ENCODE assay signal across 8 mouse cellular contexts in genomic region chr2:34530042-34530441, GRCm38 (mm10).
DNase-seq lines count a peak whose midpoint lies in the region; ATAC-seq and TF ChIP-seq lines count a peak whose summit lies in the region.
"Had no signal": no experiment of that assay in that cellular context is flagged by ENCODE, and none has a peak within 500 bp of the region (broad histone marks: within the 10 kb centered on the region; RNA-seq: fewer than 3 reads in every experiment).

No protein-coding gene starts in this region.

- no peak for TF ChIP-seq POLR2A in cerebellum, adult 2 months (IDR thresholded peaks at IDR 0.05; ENCODE audit: borderline replicate concordance, insufficient read depth, low read length)

- H3K9ac ChIP-seq in midbrain, embryonic 13.5 days (replicated peaks): no peak overlapping the region
- H3K9ac ChIP-seq: hindbrain, embryonic 15.5 days had no signal

- no peaks in the 10 kb centered on the region for H3K27me3 ChIP-seq in cerebellum, adult 2 months (ENCODE audit: control insufficient read depth, insufficient read depth, low read length)
- no peaks in the 10 kb centered on the region for H3K27me3 ChIP-seq in midbrain, embryonic 13.5 days
- H3K27me3 ChIP-seq: hindbrain, embryonic 15.5 days had no signal

- peak; percentile 23 for DNase-seq in layer of hippocampus, adult 11-12 months (ENCODE audit: low spot score)
- DNase-seq in layer of hippocampus, adult 8-10 months (ENCODE audit: low spot score in 2 of 2): no peak
- peak; percentile 10 for DNase-seq in R1 (ENCODE audit: low read depth, low spot score)
- DNase-seq in cerebellum, adult 2 months: peak; percentile 25 to 32
- DNase-seq in kidney, postnatal 10 days: no peak

- no peaks in the 10 kb centered on the region for H3K36me3 ChIP-seq in midbrain, embryonic 13.5 days
- H3K36me3 ChIP-seq: hindbrain, embryonic 15.5 days had no signal

- ATAC-seq in midbrain, embryonic 13.5 days: peak; percentile 53; the same call in 1 of the 2 replicates
- ATAC-seq in megakaryocyte-erythroid progenitor cell, adult 5-6 weeks (replicated peaks; ENCODE audit: low FRiP score, low TSS enrichment, poor library complexity, severe bottlenecking): no peak

- 71% methylated on average over 3 of the region's 3 CpGs for WGBS in cerebellum, adult 2 months
- WGBS in midbrain, embryonic 13.5 days: 20% methylated on average over 3 of the region's 3 CpGs

- no peaks in the 10 kb centered on the region; the same call in 1 of the 2 replicates for H3K4me1 ChIP-seq in cerebellum, adult 2 months (ENCODE audit: control insufficient read depth, insufficient read depth, low read length)
- peaks cover 44% of the 10 kb centered on the region for H3K4me1 ChIP-seq in midbrain, embryonic 13.5 days (replicated peaks)

- TF ChIP-seq CTCF in cerebellum, adult 2 months (IDR thresholded peaks at IDR 0.05; ENCODE audit: borderline replicate concordance, insufficient read depth, low read depth, low read length): peak; percentile 56; the same call in 1 of the 2 replicates

- H3K4me3 ChIP-seq in cerebellum, adult 2 months (replicated peaks; ENCODE audit: insufficient read depth, low read depth, low read length): no peak overlapping the region
- H3K4me3 ChIP-seq in midbrain, embryonic 13.5 days (replicated peaks): no peak overlapping the region
- H3K4me3 ChIP-seq: hindbrain, embryonic 15.5 days had no signal

- H3K27ac ChIP-seq in cerebellum, adult 2 months (ENCODE audit: insufficient read depth, low read length): no peak overlapping the region
- no peak overlapping the region for H3K27ac ChIP-seq in midbrain, embryonic 13.5 days

- H3K9me3 ChIP-seq in midbrain, embryonic 13.5 days: no peaks in the 10 kb centered on the region
- H3K9me3 ChIP-seq: hindbrain, embryonic 15.5 days had no signal

- H3K4me2 ChIP-seq in midbrain, embryonic 13.5 days (replicated peaks): no peak overlapping the region
- H3K4me2 ChIP-seq: hindbrain, embryonic 15.5 days had no signal

Comparison
In these comparisons a context has a peak if more than half of its experiments do, and no peak if none do; other contexts are left out.
1. DNase-seq: peak in layer of hippocampus, adult 11-12 months (single experiment), R1 (single experiment) and cerebellum, adult 2 months (2 of 2); none in layer of hippocampus, adult 8-10 months (0 of 2) and kidney, postnatal 10 days (single experiment).